Comparison of ENCODE assay signal across 17 mouse cellular contexts in the genomic region with DNA sequence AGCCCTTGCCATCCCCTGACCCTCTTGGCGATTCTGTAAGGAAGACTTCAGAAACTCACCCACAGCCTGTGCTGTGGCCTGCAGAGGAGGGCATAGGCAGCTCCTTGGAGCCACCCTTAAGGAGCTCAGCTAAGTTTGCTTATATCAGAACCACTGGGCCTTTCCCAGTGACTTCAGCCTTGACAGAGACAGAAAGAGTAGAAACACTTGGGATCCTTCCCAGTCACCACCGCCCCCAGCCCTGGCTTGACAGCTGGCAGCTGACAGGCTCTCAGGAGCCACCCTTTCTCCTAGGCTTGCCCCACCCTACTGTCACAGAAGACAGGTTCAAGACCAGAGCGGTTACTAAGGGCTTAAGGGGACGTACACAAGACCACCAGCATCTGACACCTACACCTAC. TPM values are rescaled to one million over a fixed set of nuclear protein-coding genes. Genes with fewer than 3 reads are reported as not detected.
DNase-seq lines count a peak whose midpoint lies in the region; ATAC-seq and TF ChIP-seq lines count a peak whose summit lies in the region.
"Had no signal": no experiment of that assay in that cellular context is flagged by ENCODE, and none has a peak within 500 bp of the region (broad histone marks: within the 10 kb centered on the region; RNA-seq: fewer than 3 reads in every experiment).

No protein-coding gene starts in this region.

- H3K4me2 ChIP-seq in midbrain, embryonic 14.5 days (ENCODE audit: low read length): peak overlapping the region; percentile 80
- H3K4me2 ChIP-seq: heart, embryonic 15.5 days; intestine, embryonic 15.5 days had no signal

- no peak for TF ChIP-seq CTCF in brain, embryonic 14.5 days (IDR thresholded peaks at IDR 0.05; ENCODE audit: borderline replicate concordance, extremely low read depth, insufficient read depth, insufficient read length)

- H3K4me3 ChIP-seq in hindbrain, embryonic 10.5 days: peak overlapping the region; percentile 59
- H3K4me3 ChIP-seq in midbrain, embryonic 14.5 days (replicated peaks; ENCODE audit: low read depth, low read length): peak overlapping the region; percentile 30
- H3K4me3 ChIP-seq: heart, embryonic 15.5 days; intestine, embryonic 15.5 days had no signal

- H3K9me3 ChIP-seq in hindbrain, embryonic 10.5 days: no peaks in the 10 kb centered on the region
- H3K9me3 ChIP-seq in midbrain, embryonic 14.5 days (ENCODE audit: control insufficient read depth, low read length): no peaks in the 10 kb centered on the region
- H3K9me3 ChIP-seq: heart, embryonic 15.5 days; intestine, embryonic 15.5 days had no signal

- peaks cover 52% of the 10 kb centered on the region for H3K27me3 ChIP-seq in hindbrain, embryonic 10.5 days (ENCODE audit: insufficient read depth, poor library complexity, severe bottlenecking)
- H3K27me3 ChIP-seq in midbrain, embryonic 14.5 days (ENCODE audit: control insufficient read depth, insufficient read depth, low read length): no peaks in the 10 kb centered on the region

- DNase-seq in frontal cortex, postnatal 25 days (ENCODE audit: low spot score in 2 of 2): no peak
- peak; percentile 43 for DNase-seq in brain, embryonic 14.5 days (ENCODE audit: low read depth)
- no peak for DNase-seq in hindbrain, embryonic 10.5 days (ENCODE audit: low spot score)
- no peak for DNase-seq in midbrain, embryonic 14.5 days
- DNase-seq in lung, postnatal 4 days: no peak
- no peak for DNase-seq in cerebellum, postnatal 14 days
- DNase-seq: adrenal gland, postnatal 36 days; cerebellum, adult 18-20 months; kidney, postnatal 25 days; thymus, adult 2 months had no signal

- H3K4me1 ChIP-seq in hindbrain, embryonic 10.5 days (replicated peaks): peaks cover 77% of the 10 kb centered on the region
- peaks cover 51% of the 10 kb centered on the region for H3K4me1 ChIP-seq in midbrain, embryonic 14.5 days (ENCODE audit: control insufficient read depth, insufficient read depth, low read length)

- peak overlapping the region; percentile 39; the same call in 1 of the 2 replicates for H3K9ac ChIP-seq in midbrain, embryonic 14.5 days (replicated peaks; ENCODE audit: low read length)
- H3K9ac ChIP-seq: heart, embryonic 15.5 days; intestine, embryonic 15.5 days had no signal

- TF ChIP-seq POLR2A in brain, embryonic 14.5 days (IDR thresholded peaks at IDR 0.05; ENCODE audit: borderline replicate concordance, extremely low read depth, insufficient read depth, insufficient read length, poor library complexity, severe bottlenecking): no peak

- peaks cover 10% of the 10 kb centered on the region for H3K36me3 ChIP-seq in hindbrain, embryonic 10.5 days
- no peaks in the 10 kb centered on the region for H3K36me3 ChIP-seq in midbrain, embryonic 14.5 days (ENCODE audit: control insufficient read depth, insufficient read depth, low read length)
- H3K36me3 ChIP-seq: heart, embryonic 15.5 days; intestine, embryonic 15.5 days had no signal

- WGBS in hindbrain, embryonic 10.5 days: 71% methylated on average over 4 of the region's 4 CpGs
- 67% methylated on average over 4 of the region's 4 CpGs for WGBS in midbrain, embryonic 14.5 days

- H3K27ac ChIP-seq in hindbrain, embryonic 10.5 days: peak overlapping the region; percentile 88
- H3K27ac ChIP-seq in midbrain, embryonic 14.5 days (replicated peaks; ENCODE audit: low read depth, low read length): no peak overlapping the region
- H3K27ac ChIP-seq: heart, embryonic 15.5 days; intestine, embryonic 15.5 days had no signal

- peak; percentile 64 for ATAC-seq in frontal cortex, adult (ENCODE audit: low TSS enrichment)
- no peak for ATAC-seq in midbrain, embryonic 14.5 days (ENCODE audit: low FRiP score, low TSS enrichment)
- no peak for ATAC-seq in megakaryocyte, adult 5-6 weeks (ENCODE audit: poor library complexity, severe bottlenecking)
- ATAC-seq: intestine, embryonic 15.5 days; lung, postnatal 0 days had no signal

RNA-seq across cellular contexts. Expression of a gene that starts 1.1 kb away (rescaled TPM):
- 14.8 and 19.3 TPM in 2 replicates for polyA plus RNA-seq in brain, embryonic 14.5 days (2012; rRNA removed)
- 9.9 and 16.3 TPM in 2 replicates for polyA plus RNA-seq in hindbrain, embryonic 10.5 days (2016; fragmentation: Nextera tagmentation; extraction: Ambion mirVana)
- polyA plus RNA-seq in midbrain, embryonic 14.5 days (2014; fragmentation: Nextera tagmentation; extraction: Ambion mirVana): 3.6 and 5.5 TPM in 2 replicates
- not detected in 2 replicates for total RNA-seq in megakaryocyte, adult 5-6 weeks (2015)
- not detected in 2 replicates for total RNA-seq in megakaryocyte, adult 5-6 weeks (2017)
- total RNA-seq: adrenal gland, postnatal 36 days; liver, adult 2 months had no signal
- polyA plus RNA-seq: gonadal fat pad, adult 2 months; heart, embryonic 15.5 days; liver, adult 2 months; lung, postnatal 0 days had no signal

RNA-seq across cellular contexts. Expression of a gene that starts 26.1 kb away (rescaled TPM):
- polyA plus RNA-seq in brain, embryonic 14.5 days (2012; rRNA removed): 79.5 and 135 TPM in 2 replicates
- 173 and 187 TPM in 2 replicates for polyA plus RNA-seq in hindbrain, embryonic 10.5 days (2016; fragmentation: Nextera tagmentation; extraction: Ambion mirVana)
- polyA plus RNA-seq in midbrain, embryonic 14.5 days (2014; fragmentation: Nextera tagmentation; extraction: Ambion mirVana): 96.5 and 188 TPM in 2 replicates
- 120 and 132 TPM in 2 replicates for total RNA-seq in megakaryocyte, adult 5-6 weeks (2015)
- total RNA-seq in megakaryocyte, adult 5-6 weeks (2017): 122 and 132 TPM in 2 replicates

RNA-seq across cellular contexts. Expression of a gene that starts 26.3 kb away (rescaled TPM):
- 136 and 139 TPM in 2 replicates for polyA plus RNA-seq in brain, embryonic 14.5 days (2012; rRNA removed)
- 112 and 127 TPM in 2 replicates for polyA plus RNA-seq in hindbrain, embryonic 10.5 days (2016; fragmentation: Nextera tagmentation; extraction: Ambion mirVana)
- polyA plus RNA-seq in midbrain, embryonic 14.5 days (2014; fragmentation: Nextera tagmentation; extraction: Ambion mirVana): 97.7 and 117 TPM in 2 replicates
- 81.2 and 87.8 TPM in 2 replicates for total RNA-seq in megakaryocyte, adult 5-6 weeks (2015)
- 39.8 and 45.5 TPM in 2 replicates for total RNA-seq in megakaryocyte, adult 5-6 weeks (2017)

RNA-seq across cellular contexts. Expression of a gene that starts 28.0 kb away (rescaled TPM):
- polyA plus RNA-seq in brain, embryonic 14.5 days (2012; rRNA removed): 61.5 and 87.3 TPM in 2 replicates
- 46.0 and 72.6 TPM in 2 replicates for polyA plus RNA-seq in hindbrain, embryonic 10.5 days (2016; fragmentation: Nextera tagmentation; extraction: Ambion mirVana)
- 52.7 and 57.3 TPM in 2 replicates for polyA plus RNA-seq in midbrain, embryonic 14.5 days (2014; fragmentation: Nextera tagmentation; extraction: Ambion mirVana)
- total RNA-seq in megakaryocyte, adult 5-6 weeks (2015): 2.1 and 2.8 TPM in 2 replicates
- total RNA-seq in megakaryocyte, adult 5-6 weeks (2017): 1.8 and 2.5 TPM in 2 replicates
